Mouse (Mus musculus) G1E (cell line): Measurements from ENCODE around the gene Tec. TPM values are rescaled to one million over a fixed set of nuclear protein-coding genes. Genes with fewer than 3 reads are reported as not detected.

Experiments
- ATAC-seq: 2 replicates; pipeline ENCODE4 v1.8.0; 2016; ENCODE audit warnings: mild to moderate bottlenecking; ENCODE audit not compliant: insufficient number of reproducible peaks, poor library complexity, low FRiP score, severe bottlenecking; ENCODE audit errors: extremely low read depth
- DNase-seq: peaks from one replicate; pipeline ENCODE4 v3.0.0; 2012; ENCODE audit warnings: low spot score
- H3K27me3 ChIP-seq: 2 replicates; pipeline ENCODE4 v1.6.1; 2012; ENCODE audit warnings: mild to moderate bottlenecking, low read length, inconsistent platforms; ENCODE audit not compliant: insufficient read depth
- H3K36me3 ChIP-seq: replicated peaks from 2 replicates; pipeline ENCODE3; 2012; ENCODE audit warnings: mild to moderate bottlenecking, inconsistent platforms
- H3K4me1 ChIP-seq: 2 replicates; pipeline ENCODE4 v1.6.1; 2012; ENCODE audit warnings: low read depth, low read length, inconsistent platforms, mixed read lengths; ENCODE audit not compliant: insufficient read depth
- H3K4me3 ChIP-seq: 2 replicates; pipeline ENCODE4 v1.5.1; 2012; ENCODE audit warnings: low read depth, mild to moderate bottlenecking, inconsistent platforms, low read length, moderate library complexity, mixed read lengths
- H3K9me3 ChIP-seq: replicated peaks from 2 replicates; pipeline ENCODE4 v1.6.1; 2012; ENCODE audit warnings: inconsistent platforms
- CTCF ChIP-seq: IDR thresholded peaks from 2 replicates; pipeline ENCODE4 v1.5.1; 2012; ENCODE audit warnings: low read depth, low read length, inconsistent platforms, mixed read lengths
- GATA1 ChIP-seq: IDR thresholded peaks from 2 replicates; pipeline ENCODE4 v1.6.1; 2012; ENCODE audit warnings: borderline replicate concordance, low read length, inconsistent platforms, mixed read lengths
- GATA2 ChIP-seq: IDR thresholded peaks from 2 replicates; pipeline ENCODE4 v1.6.1; 2012; ENCODE audit warnings: low read depth, low read length, inconsistent platforms, borderline replicate concordance
- POLR2AphosphoS5 ChIP-seq: IDR thresholded peaks from 2 replicates; pipeline ENCODE4 v1.6.1; 2012; ENCODE audit warnings: low read depth, low read length, inconsistent platforms; ENCODE audit not compliant: insufficient replicate concordance
- TAL1 ChIP-seq: conservative IDR thresholded peaks from 2 replicates; pipeline ENCODE4 v1.6.1; 2012; ENCODE audit warnings: low read depth, low read length, inconsistent platforms, mixed read lengths
- polyA plus RNA-seq: library from polyadenylated mRNA; stranded (reverse); fragments of >175 nt; gene quantifications from 2 replicates; pipeline ENCODE4 v1.2.3, GENCODE M21; 2012
- total RNA-seq, 2 experiments: library from RNA; stranded (forward) in 1 of 2; stranded (reverse) in 1 of 2; fragments of 200-1000 nt in 1 of 2; fragments of >200 nt in 1 of 2; fragmentation: Nextera tagmentation in 1 of 2; gene quantifications; 2 replicates each; pipeline ENCODE4 v1.2.3; 2014 to 2017

Tec gene
- total and polyA plus RNA-seq, 3 experiments: 2.9 to 91.6 (median 45.7) TPM

GRCm38 (mm10) chr5:72814072-72814471, 54.2 kb downstream of the Tec start:
- no peaks in the 10 kb centered on the region for H3K9me3 ChIP-seq
- peaks cover 66% of the 10 kb centered on the region for H3K4me1 ChIP-seq
- H3K4me3 ChIP-seq: no peak overlapping the region
- ATAC-seq: no peak
- no peaks in the 10 kb centered on the region for H3K27me3 ChIP-seq
- DNase-seq: no peak
- H3K36me3 ChIP-seq: peaks cover 40% of the 10 kb centered on the region
- TF ChIP-seq POLR2AphosphoS5 (no peak), CTCF (no peak), TAL1 (no peak), GATA2 (no peak), GATA1 (no peak)

GRCm38 (mm10) chr5:72812908-72813307, 55.4 kb downstream of the Tec start:
- H3K36me3 ChIP-seq: peaks cover 52% of the 10 kb centered on the region
- ATAC-seq: peak; percentile 17; the same call in 1 of the 2 replicates
- H3K27me3 ChIP-seq: peaks cover 7% of the 10 kb centered on the region; the same call in 1 of the 2 replicates
- H3K9me3 ChIP-seq: no peaks in the 10 kb centered on the region
- TF ChIP-seq POLR2AphosphoS5 (no peak), GATA2 (no peak), CTCF (no peak), GATA1 (no peak), TAL1 (no peak)
- H3K4me1 ChIP-seq: peaks cover 69% of the 10 kb centered on the region
- DNase-seq: no peak
- no peak overlapping the region for H3K4me3 ChIP-seq

GRCm38 (mm10) chr5:72812328-72812727, 56.0 kb downstream of the Tec start:
- DNase-seq: no peak
- Histone ChIP-seq H3K27me3 (peaks cover 7% of the 10 kb centered on the region; the same call in 1 of the 2 replicates), H3K36me3 (peaks cover 52% of the 10 kb centered on the region), H3K9me3 (no peaks in the 10 kb centered on the region), H3K4me1 (peaks cover 64% of the 10 kb centered on the region), H3K4me3 (no peak overlapping the region)
- ATAC-seq: 0 out of 2 replicates have a peak, but pooled peaks have one; percentile 15
- no peak for TF ChIP-seq CTCF
- TF ChIP-seq POLR2AphosphoS5: no peak
- TF ChIP-seq GATA1: no peak
- TF ChIP-seq TAL1: no peak
- TF ChIP-seq GATA2: no peak

GRCm38 (mm10) chr5:72811397-72811796, 56.9 kb downstream of the Tec start:
- H3K9me3 ChIP-seq: no peaks in the 10 kb centered on the region
- ATAC-seq: no peak
- H3K4me3 ChIP-seq: no peak overlapping the region
- H3K27me3 ChIP-seq: peaks cover 8% of the 10 kb centered on the region; the same call in 1 of the 2 replicates
- no peak for TF ChIP-seq TAL1
- peaks cover 57% of the 10 kb centered on the region for H3K4me1 ChIP-seq
- peaks cover 54% of the 10 kb centered on the region for H3K36me3 ChIP-seq
- DNase-seq: no peak

GRCm38 (mm10) chr5:72810990-72811389, 57.3 kb downstream of the Tec start:
- TF ChIP-seq POLR2AphosphoS5: no peak
- TF ChIP-seq GATA1: no peak
- Histone ChIP-seq H3K4me1 (peaks cover 53% of the 10 kb centered on the region), H3K4me3 (no peak overlapping the region), H3K36me3 (peaks cover 56% of the 10 kb centered on the region), H3K27me3 (peaks cover 9% of the 10 kb centered on the region; the same call in 1 of the 2 replicates), H3K9me3 (no peaks in the 10 kb centered on the region)
- DNase-seq (no peak), ATAC-seq (no peak)

- TF ChIP-seq CTCF (no peak), GATA2 (no peak), POLR2AphosphoS5 (no peak), GATA1 (no peak), TAL1 (no peak)
- DNase-seq (no peak), ATAC-seq (no peak)
- Histone ChIP-seq H3K36me3 (peaks cover 60% of the 10 kb centered on the region), H3K4me3 (no peak overlapping the region), H3K9me3 (no peaks in the 10 kb centered on the region), H3K27me3 (peaks cover 9% of the 10 kb centered on the region; the same call in 1 of the 2 replicates), H3K4me1 (peaks cover 45% of the 10 kb centered on the region)
Observed at GRCm38 (mm10) chr5:72809480-72809879, 58.8 kb downstream of the Tec start.
